Mouse (Mus musculus) ES-Bruce4 (cell line): ENCODE measurements around the gene Olfr573-ps1. TPM values are rescaled to one million over a fixed set of nuclear protein-coding genes. Genes with fewer than 3 reads are reported as not detected.

Experiments
- H3K27ac ChIP-seq: 2 replicates; pipeline ENCODE4 v1.5.1; 2012; ENCODE audit warnings: low read length, inconsistent platforms; ENCODE audit not compliant: insufficient read depth
- H3K27me3 ChIP-seq: 2 replicates; pipeline ENCODE4 v1.6.1; 2012; ENCODE audit warnings: mild to moderate bottlenecking, low read length, inconsistent platforms; ENCODE audit not compliant: control insufficient read depth, poor library complexity, insufficient read depth, severe bottlenecking
- H3K36me3 ChIP-seq: 2 replicates; pipeline ENCODE4 v1.6.1; 2012; ENCODE audit warnings: inconsistent platforms, mild to moderate bottlenecking, low read length, moderate library complexity; ENCODE audit not compliant: control insufficient read depth, poor library complexity, insufficient read depth, severe bottlenecking
- H3K4me1 ChIP-seq: one replicate; pipeline ENCODE4 v1.8.1; 2011; ENCODE audit warnings: low read length; ENCODE audit not compliant: control insufficient read depth, insufficient read depth
- H3K4me3 ChIP-seq: 2 replicates; pipeline ENCODE4 v1.5.1; 2011; ENCODE audit warnings: low read depth, mild to moderate bottlenecking, low read length
- H3K9ac ChIP-seq: 2 replicates; pipeline ENCODE4 v1.6.1; 2012; ENCODE audit warnings: low read depth, mild to moderate bottlenecking, inconsistent platforms; ENCODE audit not compliant: poor library complexity, severe bottlenecking
- H3K9me3 ChIP-seq: replicated peaks from 2 replicates; pipeline ENCODE4 v1.6.1; 2012; ENCODE audit warnings: mild to moderate bottlenecking, low read length, inconsistent platforms; ENCODE audit not compliant: control insufficient read depth, poor library complexity, insufficient read depth, severe bottlenecking
- CTCF ChIP-seq: IDR thresholded peaks from one replicate; pipeline ENCODE4 v1.8.1; 2011; ENCODE audit warnings: low read depth, low read length
- EP300 ChIP-seq: IDR thresholded peaks from 2 replicates; pipeline ENCODE4 v1.6.1; 2011; ENCODE audit warnings: low read depth, low read length; ENCODE audit not compliant: insufficient read depth
- POLR2A ChIP-seq: IDR thresholded peaks from one replicate; pipeline ENCODE4 v1.8.1; 2011; ENCODE audit warnings: low read length; ENCODE audit not compliant: insufficient read depth
- polyA plus RNA-seq: library from polyadenylated mRNA; stranded (reverse); fragments of >200 nt; gene quantifications from 2 replicates; pipeline ENCODE4 v1.2.4, GENCODE M21; 2011; ENCODE audit warnings: low read depth; ENCODE audit not compliant: missing spikeins, insufficient read depth, insufficient read length

Olfr573-ps1 gene
- polyA plus RNA-seq, 1 experiment, result not detected

- no peak overlapping the region for H3K4me3 ChIP-seq
- TF ChIP-seq POLR2A (no peak), EP300 (no peak), CTCF (no peak)
- H3K36me3 ChIP-seq, result no peaks in the 10 kb centered on the region
- no peaks in the 10 kb centered on the region for H3K27me3 ChIP-seq
- H3K27ac ChIP-seq, result no peak overlapping the region
- no peaks in the 10 kb centered on the region for H3K4me1 ChIP-seq
- H3K9me3 ChIP-seq, result no peaks in the 10 kb centered on the region
- H3K9ac ChIP-seq, result no peak overlapping the region
Measured at GRCm38 (mm10) chr7:102958137-102958536, 15.8 kb upstream of the Olfr573-ps1 start.

- Histone ChIP-seq H3K9me3 (no peaks in the 10 kb centered on the region), H3K36me3 (no peaks in the 10 kb centered on the region), H3K4me3 (no peak overlapping the region), H3K27ac (no peak overlapping the region), H3K4me1 (no peaks in the 10 kb centered on the region), H3K27me3 (no peaks in the 10 kb centered on the region), H3K9ac (no peak overlapping the region)
- no peak for TF ChIP-seq CTCF
- TF ChIP-seq EP300, result no peak
- no peak for TF ChIP-seq POLR2A
Measured at GRCm38 (mm10) chr7:102950732-102951131, 8.4 kb upstream of the Olfr573-ps1 start.

- Histone ChIP-seq H3K27me3 (no peaks in the 10 kb centered on the region), H3K4me3 (no peak within 1 kb of the TSS), H3K4me1 (no peaks in the 10 kb centered on the region), H3K36me3 (no peaks in the 10 kb centered on the region), H3K9me3 (no peaks in the 10 kb centered on the region), H3K27ac (no peak within 1 kb of the TSS), H3K9ac (no peak within 1 kb of the TSS)
- no peak for TF ChIP-seq CTCF
- TF ChIP-seq POLR2A, result no peak
- no peak for TF ChIP-seq EP300
Measured at GRCm38 (mm10) chr7:102948167-102948566, 5.8 kb upstream of the Olfr573-ps1 start, which contains the start of gene Olfr574. Gene Olfr574, plus strand, starts transcription at chr7:102948467.

- H3K27me3 ChIP-seq, result no peaks in the 10 kb centered on the region
- H3K9ac ChIP-seq, result no peak overlapping the region
- no peak overlapping the region for H3K27ac ChIP-seq
- TF ChIP-seq CTCF (no peak), EP300 (no peak), POLR2A (no peak)
- H3K4me3 ChIP-seq, result no peak overlapping the region
- H3K36me3 ChIP-seq, result no peaks in the 10 kb centered on the region
- no peaks in the 10 kb centered on the region for H3K9me3 ChIP-seq
- H3K4me1 ChIP-seq, result no peaks in the 10 kb centered on the region
Measured at GRCm38 (mm10) chr7:102943417-102943816, 1.0 kb upstream of the Olfr573-ps1 start.

GRCm38 (mm10) chr7:102927105-102927504 lies 15.3 kb downstream of the Olfr573-ps1 start:
- no peak overlapping the region for H3K27ac ChIP-seq
- no peaks in the 10 kb centered on the region for H3K27me3 ChIP-seq
- H3K4me1 ChIP-seq, result no peaks in the 10 kb centered on the region
- no peak for TF ChIP-seq CTCF
- no peak for TF ChIP-seq POLR2A
- TF ChIP-seq EP300, result no peak
- no peak overlapping the region for H3K9ac ChIP-seq
- no peaks in the 10 kb centered on the region for H3K36me3 ChIP-seq
- H3K9me3 ChIP-seq, result no peaks in the 10 kb centered on the region
- H3K4me3 ChIP-seq, result no peak overlapping the region

GRCm38 (mm10) chr7:102924109-102924508 lies 18.3 kb downstream of the Olfr573-ps1 start, which contains the start of gene Olfr572:
Gene Olfr572, plus strand, starts transcription at chr7:102924409.
- H3K4me1 ChIP-seq, result no peaks in the 10 kb centered on the region
- no peaks in the 10 kb centered on the region for H3K27me3 ChIP-seq
- no peaks in the 10 kb centered on the region for H3K36me3 ChIP-seq
- no peak within 1 kb of the TSS for H3K4me3 ChIP-seq
- H3K9ac ChIP-seq, result no peak within 1 kb of the TSS
- no peak for TF ChIP-seq POLR2A
- H3K9me3 ChIP-seq, result no peaks in the 10 kb centered on the region
- H3K27ac ChIP-seq, result no peak within 1 kb of the TSS
